Mouse (Mus musculus) MEL (cell line): Measurements from ENCODE around the gene Hspa1a. TPM values are rescaled to one million over a fixed set of nuclear protein-coding genes. Genes with fewer than 3 reads are reported as not detected.
"Not testable (repeated sequence)": the region's sequence is repeated elsewhere in the genome, so short reads cannot be mapped to it uniquely, and the experiment has no call there.

Experiments
- DNase-seq: peaks from one replicate; pipeline ENCODE4 v3.0.0; 2011; ENCODE audit warnings: low read depth, low spot score
- H3K27ac ChIP-seq: 2 replicates; pipeline ENCODE4 v1.5.1; 2012; ENCODE audit warnings: low read depth, mild to moderate bottlenecking, control low read depth, low read length, moderate library complexity; ENCODE audit not compliant: control insufficient read depth
- H3K27me3 ChIP-seq, 2 experiments: fragments of 150-350 bp in 1 of 2; sonication (generic) in 1 of 2; 2 replicates each; pipeline ENCODE4 v1.6.1; 2012; ENCODE audit warnings: low read length in 2 of 2, mild to moderate bottlenecking in 2 of 2, improper control_type of control experiment in 1 of 2, moderate library complexity in 1 of 2; ENCODE audit not compliant: insufficient read depth in 2 of 2, control insufficient read depth in 1 of 2
- H3K36me3 ChIP-seq, 2 experiments: 2 replicates each; pipeline ENCODE4 v1.6.1; 2012 to 2014; ENCODE audit warnings: low read length in 2 of 2, improper control_type of control experiment in 1 of 2, inconsistent platforms in 1 of 2, mild to moderate bottlenecking in 1 of 2; ENCODE audit not compliant: insufficient read depth in 2 of 2, control insufficient read depth in 1 of 2
- H3K4me1 ChIP-seq, 2 experiments: fragments of 150-350 bp in 1 of 2; sonication (generic) in 1 of 2; 2 replicates each; pipeline ENCODE4 v1.6.1; 2012; ENCODE audit warnings: low read length in 2 of 2, improper control_type of control experiment in 1 of 2, mild to moderate bottlenecking in 1 of 2; ENCODE audit not compliant: insufficient read depth in 2 of 2, control insufficient read depth in 1 of 2
- H3K4me3 ChIP-seq, 2 experiments: fragments of 150-350 bp in 1 of 2; sonication (generic) in 1 of 2; 2 replicates each; pipeline ENCODE4 v1.5.1; 2012; ENCODE audit warnings: low read depth in 2 of 2, low read length in 2 of 2, mild to moderate bottlenecking in 2 of 2, moderate library complexity in 2 of 2, control low read depth in 1 of 2, improper control_type of control experiment in 1 of 2; ENCODE audit not compliant: control insufficient read depth in 1 of 2, insufficient read depth in 1 of 2
- H3K79me2 ChIP-seq: 2 replicates; pipeline ENCODE4 v1.6.1; 2012; ENCODE audit warnings: mild to moderate bottlenecking, low read length, moderate library complexity; ENCODE audit not compliant: control insufficient read depth, poor library complexity, insufficient read depth
- H3K9ac ChIP-seq: 2 replicates; pipeline ENCODE4 v1.6.1; 2012; ENCODE audit warnings: low read depth, mild to moderate bottlenecking, control low read depth, low read length, moderate library complexity; ENCODE audit not compliant: control insufficient read depth, poor library complexity, severe bottlenecking
- H3K9me3 ChIP-seq: fragments of 150-350 bp; sonication (generic); replicated peaks from 2 replicates; pipeline ENCODE4 v1.6.1; 2012; ENCODE audit warnings: mild to moderate bottlenecking, low read length, improper control_type of control experiment, moderate library complexity; ENCODE audit not compliant: insufficient read depth
- BHLHE40 ChIP-seq: IDR thresholded peaks from 2 replicates; pipeline ENCODE4 v1.6.1; 2012; ENCODE audit warnings: low read depth, mild to moderate bottlenecking, inconsistent platforms, low read length, improper control_type of control experiment, borderline replicate concordance
- CHD1 ChIP-seq: IDR thresholded peaks from 2 replicates; pipeline ENCODE4 v1.6.1; 2012; ENCODE audit warnings: low read depth, mild to moderate bottlenecking, inconsistent platforms, low read length, improper control_type of control experiment
- CHD2 ChIP-seq: IDR thresholded peaks from 2 replicates; pipeline ENCODE4 v1.6.1; 2011; ENCODE audit warnings: low read length, improper control_type of control experiment
- CTCF ChIP-seq, 3 experiments: IDR thresholded peaks in 2 of 3; conservative IDR thresholded peaks in 1 of 3; 2 replicates each; pipeline ENCODE4 v1.5.1; 2011 to 2012; ENCODE audit warnings: low read length in 3 of 3, low read depth in 2 of 3, mild to moderate bottlenecking in 2 of 3, improper control_type of control experiment in 1 of 3, inconsistent platforms in 1 of 3, mixed read lengths in 1 of 3, moderate library complexity in 1 of 3; ENCODE audit not compliant: control insufficient read depth in 1 of 3, insufficient read depth in 1 of 3, poor library complexity in 1 of 3, severe bottlenecking in 1 of 3
- E2F4 ChIP-seq: IDR thresholded peaks from 2 replicates; pipeline ENCODE4 v1.6.1; 2011; ENCODE audit warnings: low read depth, low read length, improper control_type of control experiment, borderline replicate concordance
- ELF1 ChIP-seq: IDR thresholded peaks from 2 replicates; pipeline ENCODE4 v1.6.1; 2014; ENCODE audit warnings: low read depth, mild to moderate bottlenecking, inconsistent platforms, low read length, improper control_type of control experiment, moderate library complexity
- EP300 ChIP-seq, 2 experiments: IDR thresholded peaks; 2 replicates each; pipeline ENCODE4 v1.6.1; 2011; ENCODE audit warnings: improper control_type of control experiment in 2 of 2, low read length in 2 of 2, low read depth in 1 of 2, mild to moderate bottlenecking in 1 of 2
- ETS1 ChIP-seq: IDR thresholded peaks from 2 replicates; pipeline ENCODE4 v1.6.1; 2012; ENCODE audit warnings: low read depth, mild to moderate bottlenecking, inconsistent platforms, low read length, improper control_type of control experiment, moderate library complexity
- GABPA ChIP-seq: IDR thresholded peaks from 2 replicates; pipeline ENCODE4 v1.6.1; 2012; ENCODE audit warnings: low read depth, mild to moderate bottlenecking, inconsistent platforms, low read length, improper control_type of control experiment, moderate library complexity
- HCFC1 ChIP-seq: IDR thresholded peaks from 2 replicates; pipeline ENCODE4 v1.6.1; 2012; ENCODE audit warnings: low read depth, mild to moderate bottlenecking, inconsistent platforms, low read length, improper control_type of control experiment, moderate library complexity
- KAT2A ChIP-seq: conservative IDR thresholded peaks from 2 replicates; pipeline ENCODE4 v1.6.1; 2012; ENCODE audit warnings: low read depth, low read length, improper control_type of control experiment, inconsistent platforms
- MAFK ChIP-seq: IDR thresholded peaks from 2 replicates; pipeline ENCODE4 v1.6.1; 2011; ENCODE audit warnings: low read depth, mild to moderate bottlenecking, low read length, improper control_type of control experiment, borderline replicate concordance
- MAZ ChIP-seq: IDR thresholded peaks from 2 replicates; pipeline ENCODE4 v1.6.1; 2012; ENCODE audit warnings: low read depth, mild to moderate bottlenecking, inconsistent platforms, low read length, improper control_type of control experiment
- MEF2A ChIP-seq: IDR thresholded peaks from 2 replicates; pipeline ENCODE4 v1.6.1; 2014; ENCODE audit warnings: low read depth, mild to moderate bottlenecking, inconsistent platforms, low read length, improper control_type of control experiment; ENCODE audit not compliant: poor library complexity, insufficient replicate concordance, severe bottlenecking; ENCODE audit errors: extremely low read depth
- MYC ChIP-seq: IDR thresholded peaks from 2 replicates; pipeline ENCODE4 v1.6.1; 2011; ENCODE audit warnings: low read depth, mild to moderate bottlenecking, low read length, improper control_type of control experiment, moderate library complexity
- NELFE ChIP-seq: IDR thresholded peaks from 2 replicates; pipeline ENCODE4 v1.6.1; 2011; ENCODE audit warnings: low read depth, low read length, improper control_type of control experiment
- NRF1 ChIP-seq: IDR thresholded peaks from 2 replicates; pipeline ENCODE4 v1.6.1; 2014; ENCODE audit warnings: low read depth, mild to moderate bottlenecking, inconsistent platforms, low read length, improper control_type of control experiment, moderate library complexity; ENCODE audit not compliant: poor library complexity, insufficient read depth, severe bottlenecking
- POLR2A ChIP-seq, 2 experiments: IDR thresholded peaks; 2 replicates each; pipeline ENCODE4 v1.6.1; 2011 to 2012; ENCODE audit warnings: low read length in 2 of 2, mild to moderate bottlenecking in 2 of 2, control low read depth in 1 of 2, improper control_type of control experiment in 1 of 2, low read depth in 1 of 2, moderate library complexity in 1 of 2; ENCODE audit not compliant: control insufficient read depth in 1 of 2, insufficient read depth in 1 of 2, poor library complexity in 1 of 2
- POLR2AphosphoS2 ChIP-seq: IDR thresholded peaks from 2 replicates; pipeline ENCODE4 v1.6.1; 2011; ENCODE audit warnings: low read length, improper control_type of control experiment
- POLR2AphosphoS5 ChIP-seq: IDR thresholded peaks from 2 replicates; pipeline ENCODE4 v1.6.1; 2012; ENCODE audit warnings: low read depth, borderline replicate concordance, mild to moderate bottlenecking, inconsistent platforms, low read length, moderate library complexity, mixed read lengths
- RAD21 ChIP-seq: IDR thresholded peaks from 2 replicates; pipeline ENCODE4 v1.6.1; 2011; ENCODE audit warnings: mild to moderate bottlenecking, low read depth, low read length, improper control_type of control experiment
- RCOR1 ChIP-seq: IDR thresholded peaks from 2 replicates; pipeline ENCODE4 v1.6.1; 2012; ENCODE audit warnings: low read depth, mild to moderate bottlenecking, inconsistent platforms, low read length, improper control_type of control experiment
- SIN3A ChIP-seq: IDR thresholded peaks from 2 replicates; pipeline ENCODE4 v1.6.1; 2012; ENCODE audit warnings: low read length, improper control_type of control experiment, inconsistent platforms
- TAL1 ChIP-seq: IDR thresholded peaks from 2 replicates; pipeline ENCODE4 v1.6.1; 2012; ENCODE audit warnings: mild to moderate bottlenecking, inconsistent platforms, low read length, moderate library complexity, mixed read lengths
- TBP ChIP-seq: IDR thresholded peaks from 2 replicates; pipeline ENCODE4 v1.8.0; 2011; ENCODE audit warnings: low read depth, low read length, improper control_type of control experiment
- TCF12 ChIP-seq: IDR thresholded peaks from 2 replicates; pipeline ENCODE4 v1.6.1; 2014; ENCODE audit warnings: low read depth, mild to moderate bottlenecking, inconsistent platforms, low read length, improper control_type of control experiment, moderate library complexity
- UBTF ChIP-seq: IDR thresholded peaks from 2 replicates; pipeline ENCODE4 v1.6.1; 2012; ENCODE audit warnings: low read depth, mild to moderate bottlenecking, inconsistent platforms, low read length, improper control_type of control experiment, moderate library complexity, borderline replicate concordance; ENCODE audit not compliant: insufficient read depth
- ZC3H11A ChIP-seq: IDR thresholded peaks from 2 replicates; pipeline ENCODE4 v1.6.1; 2012; ENCODE audit warnings: low read depth, mild to moderate bottlenecking, inconsistent platforms, low read length, improper control_type of control experiment
- ZMIZ1 ChIP-seq: IDR thresholded peaks from 2 replicates; pipeline ENCODE4 v1.6.1; 2012; ENCODE audit warnings: low read depth, mild to moderate bottlenecking, inconsistent platforms, low read length, improper control_type of control experiment, moderate library complexity
- ZNF384 ChIP-seq: IDR thresholded peaks from 2 replicates; pipeline ENCODE4 v1.6.1; 2012; ENCODE audit warnings: low read depth, mild to moderate bottlenecking, inconsistent platforms, low read length, improper control_type of control experiment
- polyA plus RNA-seq, 2 experiments: library from polyadenylated mRNA; stranded (reverse) in 1 of 2; unstranded in 1 of 2; fragments of >175 nt in 1 of 2; fragments of >200 nt in 1 of 2; gene quantifications; 2 replicates each; pipeline versions ENCODE4 v1.2.1 to v1.2.4; 2012; ENCODE audit warnings: low replicate concordance in 2 of 2, low read depth in 1 of 2; ENCODE audit not compliant: insufficient read length in 2 of 2, insufficient read depth in 1 of 2, missing spikeins in 1 of 2
- total RNA-seq: library from RNA; depleted of rRNA; stranded (reverse); fragments of 300-350 nt; gene quantifications from 2 replicates; pipeline ENCODE4 v1.2.3, GENCODE M21; 2012

Hspa1a gene
- total and polyA plus RNA-seq, 3 experiments: not detected

DNA sequence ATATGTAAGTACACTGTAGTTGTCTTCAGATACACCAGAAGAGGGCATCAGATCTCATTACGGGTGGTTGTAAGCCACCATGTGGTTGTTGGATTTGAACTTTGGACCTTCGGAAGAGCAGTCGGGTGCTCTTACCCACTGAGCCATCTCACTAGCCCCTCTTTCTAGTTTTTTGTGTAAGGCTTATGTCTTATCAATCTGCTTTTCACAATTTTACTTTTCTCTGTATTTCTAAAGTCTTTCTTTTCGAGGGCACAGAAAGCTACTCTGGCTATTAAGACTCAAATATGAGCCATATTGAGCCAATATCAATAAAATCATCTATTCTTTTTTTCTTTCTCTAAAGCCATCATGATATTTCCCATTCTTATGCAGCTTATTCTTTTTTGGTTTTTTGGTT lies 23.2 kb upstream of the Hspa1a start:
- peak overlapping the region; percentile 40 for H3K27ac ChIP-seq
- H3K9ac ChIP-seq, H3K36me3 ChIP-seq, H3K4me3 ChIP-seq, H3K9me3 ChIP-seq, H3K27me3 ChIP-seq, H3K4me1 ChIP-seq: not testable (repeated sequence)
- TF ChIP-seq ZMIZ1 (peak; percentile 41; the same call in 1 of the 2 replicates), TBP (peak; percentile 71), ZNF384 (0 out of 2 replicates have a peak, but pooled peaks have one; percentile 5)
- DNase-seq: peak; percentile 58
- H3K79me2 ChIP-seq: peaks cover 33% of the 10 kb centered on the region

- no peak overlapping the region for H3K9ac ChIP-seq
- peak; percentile 67 for DNase-seq
- H3K27ac ChIP-seq: no peak overlapping the region
- H3K27me3 ChIP-seq: no peaks in the 10 kb centered on the region
- H3K36me3 ChIP-seq: no peaks in the 10 kb centered on the region; a peak in 2 of 4 replicates
- peaks cover 29% of the 10 kb centered on the region for H3K79me2 ChIP-seq
- H3K9me3 ChIP-seq: no peaks in the 10 kb centered on the region
- H3K4me3 ChIP-seq: no peak overlapping the region
- H3K4me1 ChIP-seq: no peaks in the 10 kb centered on the region
- TF ChIP-seq MEF2A (no peak), POLR2AphosphoS2 (peak; percentile 99), EP300 (IDR thresholded peaks at IDR 0.05; ENCODE audit: low read depth in 1 of 2, low read length in 2 of 2) (no peak), MYC (no peak), ELF1 (no peak), RAD21 (no peak), SIN3A (0 out of 2 replicates have a peak, but pooled peaks have one; percentile 25), TBP (no peak), CHD1 (no peak), POLR2AphosphoS5 (no peak), POLR2A (IDR thresholded peaks at IDR 0.05; ENCODE audit: control insufficient read depth in 1 of 2, insufficient read depth in 1 of 2, low read depth in 1 of 2, low read length in 2 of 2, poor library complexity in 1 of 2) (peak in 1 of 2 experiments; percentile 65; a peak in 2 of 4 replicates), HCFC1 (0 out of 2 replicates have a peak, but pooled peaks have one; percentile 33), MAZ (no peak), UBTF (no peak), NELFE (no peak), ZMIZ1 (peak; percentile 69; the same call in 1 of the 2 replicates), BHLHE40 (0 out of 2 replicates have a peak, but pooled peaks have one; percentile 20), ZNF384 (no peak; the same call in 1 of the 2 replicates), NRF1 (no peak), TCF12 (no peak), MAFK (no peak), ETS1 (0 out of 2 replicates have a peak, but pooled peaks have one; percentile 26), CHD2 (peak; percentile 55; the same call in 1 of the 2 replicates), ZC3H11A (no peak), CTCF (IDR thresholded peaks at IDR 0.05 in 2 of 3, conservative IDR thresholded peaks at IDR 0.05 in 1 of 3; ENCODE audit: control insufficient read depth in 1 of 3, insufficient read depth in 1 of 3, low read depth in 2 of 3, low read length in 3 of 3, poor library complexity in 1 of 3, severe bottlenecking in 1 of 3) (no peak), RCOR1 (0 out of 2 replicates have a peak, but pooled peaks have one; percentile 46), TAL1 (no peak), GABPA (no peak), KAT2A (no peak), E2F4 (no peak)
Observed at GRCm38 (mm10) chr17:34994751-34995150, 22.8 kb upstream of the Hspa1a start.
